Mouse (Mus musculus): ENCODE results near the gene Exoc3l2. TPM values are rescaled to one million over a fixed set of nuclear protein-coding genes. Genes with fewer than 3 reads are reported as not detected.

The Exoc3l2 gene
- polyA plus RNA-seq, 1 experiment from 2014 or later, result 8.0 TPM

DNA sequence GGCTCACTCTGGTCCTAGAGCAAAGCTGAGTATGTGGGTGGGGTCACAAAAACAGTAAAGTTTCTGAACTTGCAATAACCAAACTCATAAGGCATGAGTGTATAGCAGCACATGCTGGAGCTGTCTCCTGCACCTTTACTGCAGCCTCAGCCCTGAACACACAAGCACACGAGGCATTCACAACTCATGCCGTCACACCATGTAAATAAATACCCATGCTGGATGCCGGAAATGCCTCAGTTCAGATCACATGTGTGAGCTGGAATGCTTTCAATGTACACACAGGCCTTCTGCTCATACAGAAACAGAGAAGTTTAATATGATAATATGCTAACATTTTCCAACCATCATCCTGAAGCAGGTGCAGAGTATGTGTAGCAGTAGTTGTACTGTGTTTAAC lies 82.9 kb downstream of the Exoc3l2 start:
- Histone ChIP-seq H3K4me1 (replicated peaks; ENCODE audit: insufficient read depth, low read length) (peaks cover 7% of the 10 kb centered on the region; the same call in 1 of the 2 replicates), H3K9me3 (replicated peaks; ENCODE audit: low read length) (no peaks in the 10 kb centered on the region), H3K9ac (ENCODE audit: low read depth, low read length) (no peak overlapping the region), H3K27me3 (ENCODE audit: insufficient read depth, low read length) (no peaks in the 10 kb centered on the region), H3K4me2 (ENCODE audit: low read length) (no peak overlapping the region), H3K4me3 (replicated peaks; ENCODE audit: low read depth, low read length) (no peak overlapping the region), H3K36me3 (ENCODE audit: insufficient read depth, low read length) (no peaks in the 10 kb centered on the region), H3K27ac (no peak overlapping the region)
- 26% methylated on average over 3 of the region's 3 CpGs for WGBS
- DNase-seq (ENCODE audit: low spot score), result peak; percentile 43
- ATAC-seq (replicated peaks; ENCODE audit: low FRiP score, low read depth), result 0 out of 2 replicates have a peak, but pooled peaks have one; percentile 22
- TF ChIP-seq CTCF (IDR thresholded peaks at IDR 0.05; ENCODE audit: low read depth), result no peak

Other genes with a start within 250 kb of the Exoc3l2 start
- gene Opa3, start 235.0 kb upstream of the Exoc3l2 start, polyA plus RNA-seq (2015; fragmentation: Nextera tagmentation; extraction: Ambion mirVana), result 30.4 and 30.5 TPM in 2 replicates
- 89.4 and 94.4 TPM in 2 replicates for gene Vasp, start 191.5 kb upstream of the Exoc3l2 start, polyA plus RNA-seq (2015; fragmentation: Nextera tagmentation; extraction: Ambion mirVana)
- 0.18 TPM in 1 of 2 replicates, not detected in the other for gene Ppm1n, start 183.3 kb upstream of the Exoc3l2 start, polyA plus RNA-seq (2015; fragmentation: Nextera tagmentation; extraction: Ambion mirVana)
- gene Rtn2, start 180.7 kb upstream of the Exoc3l2 start, polyA plus RNA-seq (2015; fragmentation: Nextera tagmentation; extraction: Ambion mirVana), result 7.3 and 7.4 TPM in 2 replicates
- gene Fosb, start 153.3 kb upstream of the Exoc3l2 start, polyA plus RNA-seq (2015; fragmentation: Nextera tagmentation; extraction: Ambion mirVana), result 0.11 TPM in 2 replicates
- gene Ercc1, start 118.6 kb upstream of the Exoc3l2 start, polyA plus RNA-seq (2015; fragmentation: Nextera tagmentation; extraction: Ambion mirVana), result 68.4 and 68.8 TPM in 2 replicates
- 16.7 and 17.7 TPM in 2 replicates for gene Cd3eap, start 103.8 kb upstream of the Exoc3l2 start, polyA plus RNA-seq (2015; fragmentation: Nextera tagmentation; extraction: Ambion mirVana)
- gene Ppp1r13l, start 103.6 kb upstream of the Exoc3l2 start, polyA plus RNA-seq (2015; fragmentation: Nextera tagmentation; extraction: Ambion mirVana), result 3.0 and 4.0 TPM in 2 replicates
- 11.0 and 11.5 TPM in 2 replicates for gene Ercc2, start 81.3 kb upstream of the Exoc3l2 start, polyA plus RNA-seq (2015; fragmentation: Nextera tagmentation; extraction: Ambion mirVana)
- gene Klc3, start 59.2 kb upstream of the Exoc3l2 start, polyA plus RNA-seq (2015; fragmentation: Nextera tagmentation; extraction: Ambion mirVana), result 6.7 and 8.2 TPM in 2 replicates
- gene Ckm, start 58.6 kb upstream of the Exoc3l2 start, polyA plus RNA-seq (2015; fragmentation: Nextera tagmentation; extraction: Ambion mirVana), result 1.0 and 1.2 TPM in 2 replicates
- gene Mark4, start 4.5 kb upstream of the Exoc3l2 start, polyA plus RNA-seq (2015; fragmentation: Nextera tagmentation; extraction: Ambion mirVana), result 6.6 and 7.9 TPM in 2 replicates
- gene Bloc1s3, start 45.0 kb downstream of the Exoc3l2 start, polyA plus RNA-seq (2015; fragmentation: Nextera tagmentation; extraction: Ambion mirVana), result 2.7 and 3.0 TPM in 2 replicates
- gene Trappc6a, start 45.1 kb downstream of the Exoc3l2 start, polyA plus RNA-seq (2015; fragmentation: Nextera tagmentation; extraction: Ambion mirVana), result 88.5 and 91.7 TPM in 2 replicates
- not detected in 2 replicates for gene Nkpd1, start 54.5 kb downstream of the Exoc3l2 start, polyA plus RNA-seq (2015; fragmentation: Nextera tagmentation; extraction: Ambion mirVana)
- 15.3 and 17.1 TPM in 2 replicates for gene Ppp1r37, start 99.7 kb downstream of the Exoc3l2 start, polyA plus RNA-seq (2015; fragmentation: Nextera tagmentation; extraction: Ambion mirVana)
- 0.17 and 0.34 TPM in 2 replicates for gene Zfp296, start 114.0 kb downstream of the Exoc3l2 start, polyA plus RNA-seq (2015; fragmentation: Nextera tagmentation; extraction: Ambion mirVana)
- gene Gemin7, start 114.3 kb downstream of the Exoc3l2 start, polyA plus RNA-seq (2015; fragmentation: Nextera tagmentation; extraction: Ambion mirVana), result 164 and 167 TPM in 2 replicates
- 33.5 and 35.1 TPM in 2 replicates for gene Clasrp, start 141.2 kb downstream of the Exoc3l2 start, polyA plus RNA-seq (2015; fragmentation: Nextera tagmentation; extraction: Ambion mirVana)
- gene Relb, start 166.1 kb downstream of the Exoc3l2 start, polyA plus RNA-seq (2015; fragmentation: Nextera tagmentation; extraction: Ambion mirVana), result 9.3 and 10.6 TPM in 2 replicates
- 96.9 and 97.8 TPM in 2 replicates for gene Clptm1, start 201.7 kb downstream of the Exoc3l2 start, polyA plus RNA-seq (2015; fragmentation: Nextera tagmentation; extraction: Ambion mirVana)
- 1.8 and 2.4 TPM in 2 replicates for gene Apoc2, start 214.6 kb downstream of the Exoc3l2 start, polyA plus RNA-seq (2015; fragmentation: Nextera tagmentation; extraction: Ambion mirVana)
- gene Gm44805, start 218.1 kb downstream of the Exoc3l2 start, polyA plus RNA-seq (2015; fragmentation: Nextera tagmentation; extraction: Ambion mirVana), result 0.79 TPM in 1 of 2 replicates, not detected in the other
- 0.26 and 0.60 TPM in 2 replicates for gene Apoc4, start 218.1 kb downstream of the Exoc3l2 start, polyA plus RNA-seq (2015; fragmentation: Nextera tagmentation; extraction: Ambion mirVana)
- 37.1 and 48.4 TPM in 2 replicates for gene Apoc1, start 229.3 kb downstream of the Exoc3l2 start, polyA plus RNA-seq (2015; fragmentation: Nextera tagmentation; extraction: Ambion mirVana)
- gene Apoe, start 235.9 kb downstream of the Exoc3l2 start, polyA plus RNA-seq (2015; fragmentation: Nextera tagmentation; extraction: Ambion mirVana), result 511 and 585 TPM in 2 replicates